Mouse (Mus musculus) forebrain, postnatal 0 days (tissue): ENCODE measurements around the gene Gm17416. TPM values are rescaled to one million over a fixed set of nuclear protein-coding genes. Genes with fewer than 3 reads are reported as not detected.

Experiments
- ATAC-seq: fragments of 200-750 bp; cut with Nextera tagmentation; 2 replicates; pipeline ENCODE4 v1.8.0; 2017; ENCODE audit warnings: mild to moderate bottlenecking, moderate library complexity
- DNase-seq: peaks from one replicate; pipeline ENCODE4 v3.0.0-alpha.2; 2015
- H3K27ac ChIP-seq: fragments of 300-500 bp; sonication (generic); 2 replicates; pipeline ENCODE4 v1.5.1; 2014; ENCODE audit warnings: low read depth, mild to moderate bottlenecking, antibody characterized with exemption, low read length, moderate library complexity, mixed read lengths
- H3K27me3 ChIP-seq: fragments of 300-500 bp; sonication (generic); 2 replicates; pipeline ENCODE4 v1.6.1; 2014; ENCODE audit warnings: mild to moderate bottlenecking, low read length, mixed read lengths; ENCODE audit not compliant: insufficient read depth
- H3K36me3 ChIP-seq: fragments of 300-500 bp; sonication (generic); 2 replicates; pipeline ENCODE4 v1.6.1; 2014; ENCODE audit warnings: mild to moderate bottlenecking, moderate library complexity; ENCODE audit not compliant: insufficient read depth
- H3K4me1 ChIP-seq: fragments of 300-500 bp; sonication (generic); 2 replicates; pipeline ENCODE4 v1.6.1; 2014; ENCODE audit warnings: antibody characterized with exemption; ENCODE audit not compliant: insufficient read depth
- H3K4me2 ChIP-seq: fragments of 300-500 bp; sonication (generic); 2 replicates; pipeline ENCODE4 v1.6.1; 2014; ENCODE audit warnings: low read depth, mild to moderate bottlenecking, moderate library complexity
- H3K4me3 ChIP-seq: fragments of 300-500 bp; sonication (generic); 2 replicates; pipeline ENCODE4 v1.5.1; 2014; ENCODE audit warnings: low read depth, low read length, mixed read lengths
- H3K9ac ChIP-seq: fragments of 300-500 bp; sonication (generic); 2 replicates; pipeline ENCODE4 v1.6.1; 2014; ENCODE audit warnings: mild to moderate bottlenecking
- H3K9me3 ChIP-seq: fragments of 300-500 bp; sonication (generic); 2 replicates; pipeline ENCODE4 v1.6.1; 2016; ENCODE audit warnings: low read length
- CTCF ChIP-seq: sonication (generic); IDR thresholded peaks from 2 replicates; pipeline ENCODE4 v1.5.1; 2016; ENCODE audit warnings: antibody characterized with exemption, control low read depth, low read depth
- WGBS: fragments of 180-500 bp; shearing (Covaris S2); extraction: QIAGEN DNeasy Blood & Tissue Kit; methylation state at CpG from one replicate; pipeline ENCODE4 v1.1.7; 2014; 5-methylcytosine and 5-hydroxymethylcytosine counted together
- polyA plus RNA-seq: library from polyadenylated mRNA; unstranded; fragments of >200 nt; fragmentation: Nextera tagmentation; extraction: Ambion mirVana; gene quantifications from 2 replicates; pipeline ENCODE4 v1.2.1, GENCODE M21; 2015
- total RNA-seq: library from RNA; depleted of rRNA; stranded (reverse); fragments of >200 nt; gene quantifications from 2 replicates; pipeline ENCODE4 v1.2.3, GENCODE M21; 2014; rRNA removed

Gene Gm17416
- not detected in 2 replicates for total RNA-seq
- polyA plus RNA-seq: not detected in 2 replicates

- ATAC-seq (no peak), DNase-seq (no peak)
- Histone ChIP-seq H3K27me3 (no peaks in the 10 kb centered on the region), H3K4me2 (no peak within 1 kb of the TSS), H3K36me3 (no peaks in the 10 kb centered on the region), H3K4me1 (no peaks in the 10 kb centered on the region), H3K9me3 (no peaks in the 10 kb centered on the region), H3K27ac (no peak within 1 kb of the TSS), H3K9ac (no peak within 1 kb of the TSS), H3K4me3 (no peak within 1 kb of the TSS)
- WGBS: 75% methylated on average over 5 of the region's 5 CpGs
- no peak for TF ChIP-seq CTCF
Measured at GRCm38 (mm10) chr2:152569038-152569437, at the start of gene Gm17416. TSS of gene Gm17416 (plus strand) at chr2:152569338.

- H3K4me3 ChIP-seq: no peak within 1 kb of the TSS
- H3K36me3 ChIP-seq: no peaks in the 10 kb centered on the region
- H3K4me2 ChIP-seq: no peak within 1 kb of the TSS
- no peak for DNase-seq
- no peak for TF ChIP-seq CTCF
- H3K4me1 ChIP-seq: no peaks in the 10 kb centered on the region
- WGBS: 58% methylated on average over 13 of the region's 13 CpGs
- no peak within 1 kb of the TSS for H3K27ac ChIP-seq
- ATAC-seq: no peak
- no peaks in the 10 kb centered on the region for H3K9me3 ChIP-seq
- H3K9ac ChIP-seq: no peak within 1 kb of the TSS
- no peaks in the 10 kb centered on the region for H3K27me3 ChIP-seq
Measured at GRCm38 (mm10) chr2:152539944-152540710, 29.0 kb upstream of the Gm17416 start, which contains the start of gene Defb29. TSS of gene Defb29 (minus strand) at chr2:152540098.

GRCm38 (mm10) chr2:152541979-152542378, 27.2 kb upstream of the Gm17416 start:
- no peak for TF ChIP-seq CTCF
- 86% methylated on average over 9 of the region's 9 CpGs for WGBS

GRCm38 (mm10) chr2:152542897-152543296, 26.2 kb upstream of the Gm17416 start:
- Histone ChIP-seq H3K36me3 (no peaks in the 10 kb centered on the region), H3K9me3 (no peaks in the 10 kb centered on the region), H3K4me2 (no peak overlapping the region), H3K4me3 (no peak overlapping the region), H3K27me3 (no peaks in the 10 kb centered on the region), H3K9ac (no peak overlapping the region), H3K4me1 (no peaks in the 10 kb centered on the region), H3K27ac (no peak overlapping the region)
- ATAC-seq (no peak), DNase-seq (no peak)
- no peak; the same call in 1 of the 2 replicates for TF ChIP-seq CTCF
- WGBS: 81% methylated on average over 2 of the region's 2 CpGs

More at GRCm38 (mm10) chr2:152541979-152542378, 27.2 kb upstream of the Gm17416 start:
- Histone ChIP-seq H3K9me3 (no peaks in the 10 kb centered on the region), H3K36me3 (no peaks in the 10 kb centered on the region), H3K4me2 (no peak overlapping the region), H3K4me1 (no peaks in the 10 kb centered on the region), H3K27me3 (no peaks in the 10 kb centered on the region), H3K9ac (no peak overlapping the region), H3K27ac (no peak overlapping the region), H3K4me3 (no peak overlapping the region)
- no peak for DNase-seq
- no peak for ATAC-seq

- H3K9me3 ChIP-seq: no peaks in the 10 kb centered on the region
- no peaks in the 10 kb centered on the region for H3K36me3 ChIP-seq
- TF ChIP-seq CTCF: no peak
- DNase-seq (no peak), ATAC-seq (no peak)
- WGBS: 79% methylated on average over 4 of the region's 4 CpGs
- H3K27me3 ChIP-seq: no peaks in the 10 kb centered on the region
- H3K4me3 ChIP-seq: no peak overlapping the region
- H3K9ac ChIP-seq: no peak overlapping the region
- H3K4me1 ChIP-seq: no peaks in the 10 kb centered on the region
- no peak overlapping the region for H3K4me2 ChIP-seq
- H3K27ac ChIP-seq: no peak overlapping the region
Measured at GRCm38 (mm10) chr2:152543478-152543877, 25.7 kb upstream of the Gm17416 start.

- Histone ChIP-seq H3K9me3 (no peaks in the 10 kb centered on the region), H3K4me3 (no peak overlapping the region), H3K27me3 (no peaks in the 10 kb centered on the region), H3K9ac (no peak overlapping the region), H3K27ac (no peak overlapping the region), H3K36me3 (no peaks in the 10 kb centered on the region), H3K4me1 (no peaks in the 10 kb centered on the region), H3K4me2 (no peak overlapping the region)
- ATAC-seq: peak; percentile 93
- 13% methylated on average over 4 of the region's 4 CpGs for WGBS
- peak; percentile 83 for TF ChIP-seq CTCF
- peak; percentile 80 for DNase-seq
Measured at GRCm38 (mm10) chr2:152544691-152545090, 24.4 kb upstream of the Gm17416 start.

- Histone ChIP-seq H3K4me3 (no peak overlapping the region), H3K27ac (no peak overlapping the region), H3K4me2 (no peak overlapping the region), H3K9ac (no peak overlapping the region), H3K4me1 (no peaks in the 10 kb centered on the region), H3K27me3 (no peaks in the 10 kb centered on the region), H3K9me3 (no peaks in the 10 kb centered on the region), H3K36me3 (no peaks in the 10 kb centered on the region)
- no peak for ATAC-seq
- no peak for TF ChIP-seq CTCF
- 81% methylated on average over 5 of the region's 5 CpGs for WGBS
- no peak for DNase-seq
Measured at GRCm38 (mm10) chr2:152548124-152548523, 21.0 kb upstream of the Gm17416 start.
